Mouse (Mus musculus) kidney, embryonic 14.5 days (tissue): ENCODE data around the gene Phldb1. TPM values are rescaled to one million over a fixed set of nuclear protein-coding genes. Genes with fewer than 3 reads are reported as not detected.

Experiments used
- ATAC-seq: fragments of 200-750 bp; cut with Nextera tagmentation; 2 replicates; pipeline ENCODE4 v1.8.0; 2017; ENCODE audit warnings: moderate number of reproducible peaks, mild to moderate bottlenecking, moderate TSS enrichment, moderate library complexity; ENCODE audit not compliant: low FRiP score, low TSS enrichment
- H3K27ac ChIP-seq: fragments of 300-500 bp; sonication (generic); 2 replicates; pipeline ENCODE4 v1.5.1; 2014; ENCODE audit warnings: low read depth, mild to moderate bottlenecking, low read length, moderate library complexity, mixed read lengths
- H3K27me3 ChIP-seq: fragments of 300-500 bp; sonication (generic); 2 replicates; pipeline ENCODE4 v1.6.1; 2014; ENCODE audit warnings: mild to moderate bottlenecking, low read length; ENCODE audit not compliant: control insufficient read depth, insufficient read depth
- H3K36me3 ChIP-seq: fragments of 300-500 bp; sonication (generic); 2 replicates; pipeline ENCODE4 v1.6.1; 2014; ENCODE audit warnings: low read length, mixed read lengths; ENCODE audit not compliant: control insufficient read depth, insufficient read depth
- H3K4me1 ChIP-seq: fragments of 300-500 bp; sonication (generic); 2 replicates; pipeline ENCODE4 v1.6.1; 2014; ENCODE audit warnings: low read length, mixed read lengths; ENCODE audit not compliant: control insufficient read depth, insufficient read depth
- H3K4me2 ChIP-seq: fragments of 300-500 bp; sonication (generic); replicated peaks from 2 replicates; pipeline ENCODE4 v1.6.1; 2014; ENCODE audit warnings: low read depth, mild to moderate bottlenecking, low read length
- H3K4me3 ChIP-seq: fragments of 300-500 bp; sonication (generic); 2 replicates; pipeline ENCODE4 v1.5.1; 2014; ENCODE audit warnings: mild to moderate bottlenecking, low read length
- H3K9ac ChIP-seq: fragments of 300-500 bp; sonication (generic); 2 replicates; pipeline ENCODE4 v1.6.1; 2014; ENCODE audit warnings: low read depth, mild to moderate bottlenecking, low read length, moderate library complexity
- H3K9me3 ChIP-seq: fragments of 300-500 bp; sonication (generic); 2 replicates; pipeline ENCODE4 v1.6.1; 2016; ENCODE audit warnings: low read length; ENCODE audit not compliant: control insufficient read depth
- WGBS: fragments of 180-500 bp; shearing (Covaris S2); extraction: QIAGEN DNeasy Blood & Tissue Kit; methylation state at CpG from one replicate; pipeline ENCODE4 v1.1.7; 2014; 5-methylcytosine and 5-hydroxymethylcytosine counted together
- polyA plus RNA-seq: library from polyadenylated mRNA; unstranded; fragments of >200 nt; fragmentation: Nextera tagmentation; extraction: Ambion mirVana; gene quantifications from 2 replicates; pipeline ENCODE4 v1.2.1, GENCODE M21; 2014

Gene Phldb1
- polyA plus RNA-seq, 1 experiment from 2014 or later, result 28.7 TPM

DNA sequence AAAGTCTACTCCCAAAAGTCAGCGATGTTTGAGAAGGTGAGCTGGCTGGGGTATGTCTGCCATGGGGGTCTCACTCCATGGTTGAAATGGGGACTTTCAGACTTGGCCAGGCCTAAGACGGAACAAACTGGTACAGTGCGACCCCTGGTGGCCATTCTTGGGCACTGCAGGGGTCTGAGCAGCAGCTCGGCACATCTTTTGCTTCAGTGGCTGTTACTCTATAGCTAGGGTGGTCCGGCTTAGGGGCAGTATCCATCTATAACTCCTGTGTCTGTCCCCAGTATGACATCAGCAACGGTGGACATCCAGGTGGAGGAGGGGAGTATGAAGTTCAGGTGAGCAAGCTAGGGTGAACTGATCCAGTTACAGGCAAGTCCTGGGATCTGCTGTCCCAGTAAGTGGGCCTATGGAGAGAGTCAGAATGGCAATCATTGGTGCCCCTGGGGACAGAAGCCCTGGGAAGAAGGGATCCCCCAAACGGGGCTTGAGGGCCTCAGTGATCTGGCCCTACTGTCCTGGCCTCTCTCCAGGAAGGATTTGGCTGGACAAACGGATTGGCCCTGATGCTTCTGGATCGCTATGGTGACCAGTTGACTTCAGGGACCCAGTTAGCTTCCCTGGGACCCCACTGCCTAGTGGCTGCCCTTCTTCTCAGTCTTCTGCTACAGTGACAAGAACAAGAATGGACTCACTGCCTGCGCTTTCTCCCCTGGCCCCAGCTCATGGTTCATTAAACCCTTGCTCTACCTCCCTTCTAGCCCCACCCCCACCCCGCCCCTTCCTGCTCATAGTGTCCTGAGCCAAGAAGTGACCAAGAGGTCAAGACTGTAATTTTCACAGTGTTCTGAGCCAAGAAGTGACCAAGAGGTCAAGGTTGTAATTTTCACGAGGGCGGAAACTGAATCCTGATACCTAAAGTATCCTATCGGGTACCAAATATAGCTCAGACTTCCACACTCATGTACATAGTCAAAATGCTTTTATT lies 49.4 kb downstream of the Phldb1 start:
- WGBS, result 8% methylated on average over 14 of the region's 14 CpGs
- peak overlapping the region; percentile 78 for H3K27ac ChIP-seq
- H3K4me2 ChIP-seq, result no peak overlapping the region; the same call in 1 of the 2 replicates

DNA sequence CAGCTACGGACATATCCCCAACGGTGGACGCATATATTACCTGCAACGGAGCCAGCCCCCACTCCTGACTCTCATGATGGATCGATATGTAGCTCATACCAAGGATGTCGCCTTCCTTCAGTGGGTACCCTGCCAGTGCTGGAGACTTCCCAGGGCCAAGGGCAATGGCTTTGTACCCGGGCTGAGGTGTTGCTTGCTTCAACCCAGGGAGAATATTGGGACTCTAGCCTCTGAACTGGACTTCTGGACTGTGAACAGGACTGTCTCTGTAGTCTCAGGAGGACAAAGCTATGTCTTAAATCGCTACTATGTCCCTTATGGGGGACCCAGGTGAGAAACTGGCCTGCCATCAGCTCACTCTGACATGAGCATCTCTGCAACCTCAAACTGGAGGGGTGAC lies 52.0 kb downstream of the Phldb1 start:
- Histone ChIP-seq H3K27me3 (no peaks in the 10 kb centered on the region), H3K4me2 (no peak overlapping the region), H3K9ac (no peak overlapping the region), H3K36me3 (peaks cover 9% of the 10 kb centered on the region; the same call in 1 of the 2 replicates), H3K27ac (no peak overlapping the region), H3K4me3 (no peak overlapping the region), H3K9me3 (peaks cover 2% of the 10 kb centered on the region; the same call in 1 of the 2 replicates), H3K4me1 (peaks cover 15% of the 10 kb centered on the region)
- no peak for ATAC-seq
- 87% methylated on average over 8 of the region's 8 CpGs for WGBS

More for the DNA sequence above, 49.4 kb downstream of the Phldb1 start:
- Histone ChIP-seq H3K27me3 (no peaks in the 10 kb centered on the region), H3K4me3 (no peak overlapping the region), H3K9me3 (no peaks in the 10 kb centered on the region), H3K36me3 (peaks cover 10% of the 10 kb centered on the region; the same call in 1 of the 2 replicates), H3K9ac (no peak overlapping the region), H3K4me1 (peaks cover 15% of the 10 kb centered on the region)
- ATAC-seq, result peak; percentile 61

GRCm38 (mm10) chr9:44679565-44679964 lies 55.4 kb downstream of the Phldb1 start:
- no peak overlapping the region for H3K27ac ChIP-seq
- peaks cover 2% of the 10 kb centered on the region; the same call in 1 of the 2 replicates for H3K9me3 ChIP-seq
- ATAC-seq, result no peak
- no peak overlapping the region for H3K4me2 ChIP-seq
- H3K9ac ChIP-seq, result no peak overlapping the region
- no peak overlapping the region for H3K4me3 ChIP-seq
- H3K4me1 ChIP-seq, result no peaks in the 10 kb centered on the region
- no peaks in the 10 kb centered on the region for H3K36me3 ChIP-seq
- WGBS, result 62% methylated on average over 5 of the region's 5 CpGs
- no peaks in the 10 kb centered on the region for H3K27me3 ChIP-seq

- Histone ChIP-seq H3K4me1 (no peaks in the 10 kb centered on the region), H3K4me2 (no peak overlapping the region), H3K36me3 (no peaks in the 10 kb centered on the region), H3K9ac (no peak overlapping the region), H3K4me3 (no peak overlapping the region), H3K9me3 (peaks cover 2% of the 10 kb centered on the region; the same call in 1 of the 2 replicates), H3K27me3 (no peaks in the 10 kb centered on the region), H3K27ac (no peak overlapping the region)
- no peak for ATAC-seq
- WGBS, result 88% methylated on average over 2 of the region's 2 CpGs
Measured at GRCm38 (mm10) chr9:44678288-44678871, 56.6 kb downstream of the Phldb1 start.

GRCm38 (mm10) chr9:44673005-44673404 lies 62.0 kb downstream of the Phldb1 start, which contains the start of gene Treh:
TSS of gene Treh (plus strand) at chr9:44673233.
- Histone ChIP-seq H3K4me1 (no peaks in the 10 kb centered on the region), H3K27ac (no peak within 1 kb of the TSS), H3K36me3 (no peaks in the 10 kb centered on the region), H3K27me3 (no peaks in the 10 kb centered on the region), H3K9me3 (no peaks in the 10 kb centered on the region), H3K4me3 (no peak within 1 kb of the TSS), H3K9ac (no peak within 1 kb of the TSS), H3K4me2 (no peak within 1 kb of the TSS)
- ATAC-seq, result no peak
- 90% methylated on average over 3 of the region's 3 CpGs for WGBS

- whole genome bisulfite sequencing, result 71% methylated on average over 2 of the region's 2 CpGs
- ATAC-seq, result no peak
- no peaks in the 10 kb centered on the region for H3K36me3 ChIP-seq
- H3K9me3 ChIP-seq, result no peaks in the 10 kb centered on the region
- no peaks in the 10 kb centered on the region for H3K4me1 ChIP-seq
- no peaks in the 10 kb centered on the region for H3K27me3 ChIP-seq
- no peak overlapping the region for H3K27ac ChIP-seq
- no peak overlapping the region for H3K9ac ChIP-seq
- H3K4me3 ChIP-seq, result no peak overlapping the region
- H3K4me2 ChIP-seq, result no peak overlapping the region
Measured at GRCm38 (mm10) chr9:44672291-44672865, 62.6 kb downstream of the Phldb1 start.

DNA sequence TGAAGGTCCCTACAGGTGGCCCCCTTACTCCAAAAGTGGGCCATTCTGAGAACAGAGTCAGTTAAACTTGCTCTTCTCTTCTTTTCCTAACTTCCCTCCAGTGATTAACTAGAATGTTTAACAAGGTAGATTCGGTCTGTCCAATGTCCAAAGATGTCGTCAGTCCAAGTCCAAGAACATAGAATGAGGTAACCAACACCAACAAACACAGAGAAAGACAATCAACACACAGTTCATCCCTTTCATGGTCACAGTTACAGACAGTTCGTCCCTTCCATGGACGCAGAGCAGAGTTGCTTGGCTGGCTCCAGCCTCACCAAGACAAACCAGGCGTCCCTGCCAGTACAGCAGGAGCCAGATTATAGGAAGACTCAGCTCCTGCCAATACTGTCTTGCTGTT lies 63.6 kb downstream of the Phldb1 start:
- Histone ChIP-seq H3K27ac (no peak overlapping the region), H3K4me1 (no peaks in the 10 kb centered on the region), H3K27me3 (no peaks in the 10 kb centered on the region), H3K4me2 (no peak overlapping the region), H3K9ac (no peak overlapping the region), H3K4me3 (no peak overlapping the region), H3K9me3 (no peaks in the 10 kb centered on the region), H3K36me3 (no peaks in the 10 kb centered on the region)
- 93% methylated on average over 5 of the region's 5 CpGs for WGBS
- ATAC-seq, result no peak

GRCm38 (mm10) chr9:44663706-44664105 lies 71.3 kb downstream of the Phldb1 start:
- Histone ChIP-seq H3K4me1 (no peaks in the 10 kb centered on the region), H3K27ac (no peak overlapping the region), H3K9me3 (no peaks in the 10 kb centered on the region), H3K9ac (no peak overlapping the region), H3K27me3 (no peaks in the 10 kb centered on the region), H3K4me2 (no peak overlapping the region), H3K36me3 (no peaks in the 10 kb centered on the region), H3K4me3 (no peak overlapping the region)
- no peak for ATAC-seq
- WGBS, result 91% methylated on average over 6 of the region's 6 CpGs
